In the genomic region with DNA sequence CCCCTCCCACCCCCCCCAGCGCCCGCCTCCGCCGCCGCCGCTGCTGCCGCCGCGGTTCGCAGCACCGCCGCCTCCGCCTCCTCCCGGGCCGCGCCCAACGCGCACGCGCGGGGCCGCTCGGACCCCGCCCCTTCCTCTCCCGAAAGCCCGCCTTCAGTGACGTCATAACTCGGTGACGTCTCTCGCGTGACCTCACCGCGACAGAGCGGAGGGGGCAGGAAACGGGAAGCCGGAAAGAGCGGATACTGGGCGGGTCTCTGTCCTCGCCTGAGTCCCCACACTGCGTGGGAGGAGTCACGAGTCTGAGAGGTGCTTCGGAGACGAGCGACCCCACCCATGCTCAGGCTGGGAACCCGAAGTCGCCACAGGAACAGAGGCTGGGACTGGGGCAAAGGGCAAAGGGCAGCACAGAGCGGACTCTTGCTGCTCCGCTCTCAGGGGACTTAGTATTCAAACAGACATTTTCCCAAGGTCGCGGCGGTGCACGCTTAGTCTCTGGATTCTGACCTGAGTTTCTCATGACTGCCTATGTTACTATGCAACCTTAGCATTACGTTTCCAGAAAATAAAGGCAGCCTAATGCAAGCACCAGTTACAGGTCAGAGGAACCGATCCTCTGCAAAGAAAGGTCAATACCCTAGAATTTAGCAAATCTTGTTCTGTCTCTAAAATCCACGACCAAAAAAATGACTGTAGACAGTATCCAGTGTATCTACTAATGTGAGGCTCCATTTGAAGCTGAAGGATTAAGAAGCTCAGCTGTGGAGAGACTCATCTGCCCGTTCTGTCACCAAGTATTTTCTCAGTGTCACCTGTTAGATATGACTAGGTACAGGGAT, we compare ENCODE assay signal across 8 mouse cellular contexts. TPM values are rescaled to one million over a fixed set of nuclear protein-coding genes. Genes with fewer than 3 reads are reported as not detected.
A peak's percentile ranks its signal among the peaks of the same experiment; 100 is the strongest.
DNase-seq lines count a peak whose midpoint lies in the region; ATAC-seq lines count a peak whose summit lies in the region.

Gene D17Wsu92e, minus strand, starts transcription at position 81 of the 839 bp plus-strand sequence.

- peak within 1 kb of the TSS; percentile 93 for H3K9ac ChIP-seq in intestine, embryonic 14.5 days (ENCODE audit: low read length)

- no peaks in the 10 kb centered on the region for H3K9me3 ChIP-seq in intestine, embryonic 14.5 days (ENCODE audit: control insufficient read depth, low read length)

- 2% methylated on average over 50 of the region's 56 CpGs for WGBS in intestine, embryonic 14.5 days

- no peaks in the 10 kb centered on the region for H3K36me3 ChIP-seq in intestine, embryonic 14.5 days (ENCODE audit: control insufficient read depth, insufficient read depth, low read length)

- H3K4me3 ChIP-seq in intestine, embryonic 14.5 days (ENCODE audit: low read depth, low read length) = peak within 1 kb of the TSS; percentile 96

- peak; percentile 95 for ATAC-seq in intestine, embryonic 14.5 days (replicated peaks; ENCODE audit: low FRiP score, low TSS enrichment, low read depth)

- H3K4me2 ChIP-seq in intestine, embryonic 14.5 days (ENCODE audit: low read length) = peak within 1 kb of the TSS; percentile 91

- DNase-seq in adrenal gland, adult 18-20 months (ENCODE audit: low spot score in 2 of 2) = peak; percentile 99
- DNase-seq in embryo, embryonic 11 days = peak; percentile 99
- peak; percentile 97 for DNase-seq in gastrocnemius, postnatal 25 days
- DNase-seq in intestine, embryonic 14.5 days (ENCODE audit: low spot score) = peak; percentile 100
- DNase-seq in left cerebral cortex, postnatal 14 days (ENCODE audit: low spot score in 2 of 2) = peak; percentile 98
- DNase-seq in mesoderm, embryonic 11.5 days (ENCODE audit: low read depth, low spot score) = peak; percentile 100
- DNase-seq in right cerebral cortex, postnatal 36 days (ENCODE audit: low spot score in 2 of 2) = peak; percentile 95 to 96
- peak; percentile 99 for DNase-seq in yolk sac, embryonic 10.5 days (ENCODE audit: low spot score)

- intact Hi-C loops in left cerebral cortex, postnatal 14 days (cut with DNase I) = loop anchor here (5.0 kb wide), 1 partner anchor 818 kb away; no protein-coding TSS in a partner anchor

- H3K4me1 ChIP-seq in intestine, embryonic 14.5 days (replicated peaks; ENCODE audit: control insufficient read depth, insufficient read depth, low read length) = peaks cover 23% of the 10 kb centered on the region

- peak within 1 kb of the TSS; percentile 83 for H3K27ac ChIP-seq in intestine, embryonic 14.5 days (ENCODE audit: low read depth)

- H3K27me3 ChIP-seq in intestine, embryonic 14.5 days (replicated peaks; ENCODE audit: control insufficient read depth, insufficient read depth, low read length) = no peaks in the 10 kb centered on the region

RNA-seq across cellular contexts. Expression of gene D17Wsu92e, which starts in this region (rescaled TPM):
- total RNA-seq in adrenal gland, adult 18-20 months (2021) = 100 to 1,000 TPM; 158 to 188 TPM
- 100 to 1,000 TPM; 125 to 149 TPM for total RNA-seq in gastrocnemius, postnatal 25 days (2021)
- polyA plus RNA-seq in intestine, embryonic 14.5 days (2014; fragmentation: Nextera tagmentation; extraction: Ambion mirVana) = 20.1 and 23.4 TPM in 2 replicates
- total RNA-seq in left cerebral cortex, postnatal 14 days (2021) = 100 to 1,000 TPM; 136 to 137 TPM

Comparison
In these comparisons a context has a peak if more than half of its experiments do, and no peak if none do; other contexts are left out.
1. Peak in every context shown above with its lines: DNase-seq, ATAC-seq, H3K4me3 ChIP-seq and H3K27ac ChIP-seq.